Mouse (Mus musculus): ENCODE data around the gene Ccdc124. TPM values are rescaled to one million over a fixed set of nuclear protein-coding genes. Genes with fewer than 3 reads are reported as not detected.

Ccdc124 gene
- polyA plus RNA-seq, 2 experiments, result 58.9 to 96.2 TPM

DNA sequence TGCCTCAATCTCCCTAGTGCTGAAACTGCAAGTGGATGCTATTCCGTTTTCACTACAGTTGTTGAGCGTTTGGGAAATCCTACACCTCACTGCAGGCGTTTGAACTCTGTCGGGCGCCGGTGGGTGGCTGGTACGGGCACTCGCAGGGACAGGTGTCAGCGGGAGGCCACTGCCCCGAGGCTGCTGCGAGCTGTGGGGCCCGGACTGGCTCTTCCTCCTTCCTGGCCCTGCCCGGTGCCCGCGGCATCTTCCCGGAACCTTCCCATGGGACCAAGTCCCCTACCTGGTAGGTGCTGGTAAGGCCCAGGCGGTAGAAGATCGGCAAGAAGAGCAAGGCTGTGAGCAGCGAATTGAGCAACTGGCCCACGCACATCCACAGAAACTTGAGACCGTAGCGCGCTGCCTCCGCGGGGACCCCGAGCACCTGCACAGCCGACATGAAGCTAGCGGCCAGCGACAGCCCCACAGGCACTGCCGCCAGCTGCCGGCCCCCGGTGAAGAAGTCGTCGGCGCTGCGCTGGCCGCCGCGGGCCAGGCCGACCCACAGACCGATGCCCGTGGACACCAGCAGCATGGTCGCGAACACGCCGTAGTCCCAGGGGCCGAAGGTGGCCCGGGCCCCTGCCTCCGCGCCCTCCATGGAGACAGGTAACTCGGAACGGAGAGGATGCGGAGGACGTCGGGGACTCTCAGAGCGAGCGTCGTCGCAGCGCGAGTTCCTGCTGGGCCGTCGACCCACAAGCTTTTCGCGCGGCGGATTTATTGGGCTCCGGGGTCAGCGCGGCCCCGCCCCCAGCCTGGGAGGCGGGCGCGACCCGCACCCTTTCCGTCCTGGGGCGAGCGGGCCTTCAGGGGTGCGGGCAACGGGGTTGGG, 18.5 kb upstream of the Ccdc124 start, which contains the start of gene Slc5a5:
Slc5a5 (minus strand) TSS at position 736 of the 874 bp plus-strand sequence.
- Histone ChIP-seq H3K36me3 (ENCODE audit: control insufficient read depth, insufficient read depth, low read length) (peaks cover 30% of the 10 kb centered on the region), H3K9ac (ENCODE audit: low read depth, low read length, severe bottlenecking) (peak within 1 kb of the TSS; percentile 36), H3K4me3 (replicated peaks; ENCODE audit: low read length) (peak within 1 kb of the TSS; percentile 31), H3K9me3 (ENCODE audit: control insufficient read depth, low read length) (no peaks in the 10 kb centered on the region), H3K27ac (replicated peaks; ENCODE audit: low read depth, low read length) (no peak within 1 kb of the TSS), H3K27me3 (ENCODE audit: control insufficient read depth, insufficient read depth, low read length) (peaks cover 33% of the 10 kb centered on the region), H3K4me2 (replicated peaks; ENCODE audit: low read depth, low read length, severe bottlenecking) (peak within 1 kb of the TSS; percentile 47), H3K4me1 (ENCODE audit: control insufficient read depth, insufficient read depth, low read length) (peaks cover 6% of the 10 kb centered on the region)
- ATAC-seq (ENCODE audit: low FRiP score, low read depth) (no peak), DNase-seq (ENCODE audit: low spot score) (no peak)
- TF ChIP-seq POLR2A (IDR thresholded peaks at IDR 0.05; ENCODE audit: borderline replicate concordance, extremely low read depth, insufficient read depth, insufficient read length), result no peak
- 2% methylated on average over 69 of the region's 80 CpGs for WGBS

DNA sequence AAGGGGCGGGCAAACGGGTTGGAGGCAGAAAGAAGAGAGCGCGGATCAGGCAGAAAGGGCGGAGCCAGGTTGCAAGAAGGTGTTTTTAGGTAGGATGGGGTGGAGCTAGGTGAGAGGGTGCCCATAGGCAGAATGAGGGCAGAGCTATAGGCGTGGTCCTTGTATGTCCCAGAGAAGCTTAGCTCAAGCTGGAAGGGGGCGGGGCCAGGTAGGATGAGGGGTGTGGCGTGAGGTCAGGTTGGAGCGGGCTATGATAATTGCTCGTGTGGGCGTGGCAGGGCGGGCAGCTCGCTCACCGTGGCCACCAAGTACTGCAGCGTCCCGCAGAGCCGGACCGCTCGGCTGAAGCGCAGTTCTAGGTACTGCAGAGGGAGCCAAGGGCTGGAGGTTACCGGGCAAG, 17.6 kb upstream of the Ccdc124 start:
- no peak for TF ChIP-seq POLR2A (IDR thresholded peaks at IDR 0.05; ENCODE audit: borderline replicate concordance, extremely low read depth, insufficient read depth, insufficient read length)
- DNase-seq (ENCODE audit: low spot score) (no peak), ATAC-seq (ENCODE audit: low FRiP score, low read depth) (no peak)
- peaks cover 30% of the 10 kb centered on the region for H3K36me3 ChIP-seq (ENCODE audit: control insufficient read depth, insufficient read depth, low read length)
- peaks cover 6% of the 10 kb centered on the region for H3K4me1 ChIP-seq (ENCODE audit: control insufficient read depth, insufficient read depth, low read length)
- peak overlapping the region; percentile 31; the same call in 1 of the 2 replicates for H3K4me3 ChIP-seq (replicated peaks; ENCODE audit: low read length)
- no peak overlapping the region for H3K27ac ChIP-seq (replicated peaks; ENCODE audit: low read depth, low read length)
- no peak overlapping the region for H3K4me2 ChIP-seq (replicated peaks; ENCODE audit: low read depth, low read length, severe bottlenecking)
- WGBS, result 4% methylated on average over 21 of the region's 21 CpGs
- peaks cover 33% of the 10 kb centered on the region for H3K27me3 ChIP-seq (ENCODE audit: control insufficient read depth, insufficient read depth, low read length)
- no peaks in the 10 kb centered on the region for H3K9me3 ChIP-seq (ENCODE audit: control insufficient read depth, low read length)
- H3K9ac ChIP-seq (ENCODE audit: low read depth, low read length, severe bottlenecking), result no peak overlapping the region

- no peak overlapping the region for H3K4me3 ChIP-seq (replicated peaks; ENCODE audit: low read length)
- H3K4me1 ChIP-seq (ENCODE audit: control insufficient read depth, insufficient read depth, low read length), result peaks cover 3% of the 10 kb centered on the region; the same call in 1 of the 2 replicates
- WGBS, result 88% methylated on average over 5 of the region's 5 CpGs
- ATAC-seq (ENCODE audit: low FRiP score, low read depth) (no peak), DNase-seq (ENCODE audit: low spot score) (no peak)
- no peak overlapping the region for H3K4me2 ChIP-seq (replicated peaks; ENCODE audit: low read depth, low read length, severe bottlenecking)
- H3K27ac ChIP-seq (replicated peaks; ENCODE audit: low read depth, low read length), result no peak overlapping the region
- H3K36me3 ChIP-seq (ENCODE audit: control insufficient read depth, insufficient read depth, low read length), result peaks cover 27% of the 10 kb centered on the region
- H3K27me3 ChIP-seq (ENCODE audit: control insufficient read depth, insufficient read depth, low read length), result peaks cover 33% of the 10 kb centered on the region
- TF ChIP-seq POLR2A (IDR thresholded peaks at IDR 0.05; ENCODE audit: borderline replicate concordance, extremely low read depth, insufficient read depth, insufficient read length), result no peak
- no peak overlapping the region for H3K9ac ChIP-seq (ENCODE audit: low read depth, low read length, severe bottlenecking)
- H3K9me3 ChIP-seq (ENCODE audit: control insufficient read depth, low read length), result no peaks in the 10 kb centered on the region
Observed at GRCm38 (mm10) chr8:70890656-70891055, 16.9 kb upstream of the Ccdc124 start.

DNA sequence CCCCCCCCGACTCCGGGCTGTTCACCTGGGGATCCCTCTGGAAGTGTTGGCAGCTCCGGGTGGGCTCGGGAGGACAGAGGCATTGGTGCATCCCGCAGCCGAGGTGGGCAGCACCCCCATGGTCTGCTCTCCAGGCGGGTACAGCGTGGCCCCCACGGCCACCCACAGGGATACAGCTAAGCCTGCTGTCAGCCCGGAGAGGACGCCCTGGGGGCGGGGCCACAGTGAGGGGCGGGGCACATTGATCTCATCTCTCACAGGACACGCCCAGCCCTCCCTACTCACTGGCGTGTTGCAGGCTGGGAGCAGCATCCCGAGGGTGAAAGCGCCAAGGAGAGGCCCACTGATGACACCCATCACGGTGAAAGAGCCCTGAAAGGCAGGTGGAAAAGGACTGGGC, 13.9 kb upstream of the Ccdc124 start:
- Histone ChIP-seq H3K27ac (replicated peaks; ENCODE audit: low read depth, low read length) (no peak overlapping the region), H3K27me3 (ENCODE audit: control insufficient read depth, insufficient read depth, low read length) (peaks cover 22% of the 10 kb centered on the region), H3K36me3 (ENCODE audit: control insufficient read depth, insufficient read depth, low read length) (no peaks in the 10 kb centered on the region), H3K9ac (ENCODE audit: low read depth, low read length, severe bottlenecking) (no peak overlapping the region), H3K9me3 (ENCODE audit: control insufficient read depth, low read length) (no peaks in the 10 kb centered on the region), H3K4me3 (replicated peaks; ENCODE audit: low read length) (no peak overlapping the region), H3K4me1 (ENCODE audit: control insufficient read depth, insufficient read depth, low read length) (peaks cover 3% of the 10 kb centered on the region; the same call in 1 of the 2 replicates), H3K4me2 (replicated peaks; ENCODE audit: low read depth, low read length, severe bottlenecking) (no peak overlapping the region)
- 3% methylated on average over 12 of the region's 18 CpGs for WGBS
- no peak for TF ChIP-seq POLR2A (IDR thresholded peaks at IDR 0.05; ENCODE audit: borderline replicate concordance, extremely low read depth, insufficient read depth, insufficient read length)
- ATAC-seq (ENCODE audit: low FRiP score, low read depth) (no peak), DNase-seq (ENCODE audit: low spot score) (no peak)

DNA sequence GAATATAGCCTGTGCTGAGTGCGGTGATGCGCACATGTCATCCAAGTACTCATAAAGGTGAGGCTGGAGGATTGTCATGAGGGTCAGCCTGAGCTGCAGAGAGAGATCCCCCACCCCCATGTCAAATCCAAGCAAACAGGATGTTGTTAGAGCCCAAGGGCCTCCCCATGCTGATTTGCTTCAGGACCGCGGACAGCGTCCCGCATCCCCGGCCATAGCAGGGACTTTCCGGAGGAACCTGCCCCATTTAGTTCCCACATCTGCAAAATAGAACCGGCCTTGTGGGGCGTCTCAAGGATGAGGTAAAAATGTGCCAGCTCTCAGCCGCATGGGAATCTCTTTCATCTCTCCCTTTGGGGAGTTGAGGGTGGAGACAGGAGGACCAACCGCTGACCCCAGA, 11.9 kb upstream of the Ccdc124 start:
- no peak for ATAC-seq (ENCODE audit: low FRiP score, low read depth)
- Histone ChIP-seq H3K27ac (replicated peaks; ENCODE audit: low read depth, low read length) (no peak overlapping the region), H3K4me3 (replicated peaks; ENCODE audit: low read length) (no peak overlapping the region), H3K4me2 (replicated peaks; ENCODE audit: low read depth, low read length, severe bottlenecking) (no peak overlapping the region), H3K4me1 (ENCODE audit: control insufficient read depth, insufficient read depth, low read length) (peaks cover 2% of the 10 kb centered on the region; the same call in 1 of the 2 replicates), H3K9me3 (ENCODE audit: control insufficient read depth, low read length) (no peaks in the 10 kb centered on the region), H3K9ac (ENCODE audit: low read depth, low read length, severe bottlenecking) (no peak overlapping the region), H3K27me3 (ENCODE audit: control insufficient read depth, insufficient read depth, low read length) (0 out of 2 replicates have a peak, but pooled peaks cover 2% of the 10 kb centered on the region), H3K36me3 (ENCODE audit: control insufficient read depth, insufficient read depth, low read length) (no peaks in the 10 kb centered on the region)
- 16% methylated on average over 12 of the region's 12 CpGs for WGBS
- peak; percentile 60 for DNase-seq (ENCODE audit: low spot score)
- no peak for TF ChIP-seq POLR2A (IDR thresholded peaks at IDR 0.05; ENCODE audit: borderline replicate concordance, extremely low read depth, insufficient read depth, insufficient read length)
